Mouse (Mus musculus): Measurements from ENCODE around the gene Plcl2. TPM values are rescaled to one million over a fixed set of nuclear protein-coding genes. Genes with fewer than 3 reads are reported as not detected.

Plcl2 gene
- 53.2 TPM for polyA plus RNA-seq (2017; shearing (Covaris generic))

DNA sequence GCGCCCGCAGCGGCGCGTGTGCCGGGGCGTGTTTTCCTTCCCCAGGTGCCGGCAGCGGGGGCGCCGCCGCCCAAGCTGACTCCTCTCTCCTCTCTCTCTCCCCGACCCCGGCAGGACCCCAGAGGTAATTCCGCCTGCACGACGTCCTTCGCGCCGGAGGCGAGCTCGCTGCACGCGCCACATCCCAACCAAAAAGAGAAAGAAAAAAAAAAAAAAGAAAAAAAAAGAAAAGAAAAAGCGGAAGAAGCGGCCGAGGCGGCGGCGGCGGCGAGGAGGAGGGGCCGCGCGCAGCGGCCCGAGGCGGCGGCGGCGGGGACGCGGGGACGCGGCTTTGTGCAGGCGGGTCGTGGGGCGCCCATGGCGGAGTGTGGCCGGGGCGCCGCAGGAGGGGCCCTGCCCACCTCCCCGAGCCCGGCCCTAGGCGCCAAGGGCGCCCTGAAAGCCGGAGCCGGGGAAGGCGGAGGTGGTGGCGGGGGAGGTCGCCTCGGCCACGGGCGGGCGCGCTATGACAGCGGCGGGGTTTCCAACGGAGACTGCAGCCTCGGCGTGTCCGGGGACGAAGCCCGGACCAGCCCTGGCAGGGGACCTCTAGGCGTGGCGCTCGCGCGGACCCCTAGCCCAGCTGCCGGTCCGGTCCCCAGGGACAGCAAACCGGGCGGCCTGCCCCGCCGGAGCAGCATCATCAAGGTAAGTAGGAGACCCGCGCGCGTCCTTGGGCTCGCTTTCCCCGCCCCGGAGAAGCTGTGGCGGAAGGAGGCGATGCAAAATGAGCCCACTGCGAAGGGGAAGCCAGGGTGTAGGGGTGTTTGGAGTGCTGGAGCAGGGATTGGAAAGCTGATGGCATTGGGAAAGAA is at the start of gene Plcl2:
TSS of gene Plcl2 (plus strand) at position 153 of the 854 bp plus-strand sequence.

Other genes with a start within 250 kb of the Plcl2 start
- 0.18 TPM for gene Dazl, start 215.8 kb upstream of the Plcl2 start, polyA plus RNA-seq (2017; shearing (Covaris generic))